Mouse (Mus musculus): Measurements from ENCODE around the gene D10Wsu102e.
A peak's percentile ranks its signal among the peaks of the same experiment; 100 is the strongest.
"Not testable (repeated sequence)": the region's sequence is repeated elsewhere in the genome, so short reads cannot be mapped to it uniquely, and the experiment has no call there.

Gene D10Wsu102e

DNA sequence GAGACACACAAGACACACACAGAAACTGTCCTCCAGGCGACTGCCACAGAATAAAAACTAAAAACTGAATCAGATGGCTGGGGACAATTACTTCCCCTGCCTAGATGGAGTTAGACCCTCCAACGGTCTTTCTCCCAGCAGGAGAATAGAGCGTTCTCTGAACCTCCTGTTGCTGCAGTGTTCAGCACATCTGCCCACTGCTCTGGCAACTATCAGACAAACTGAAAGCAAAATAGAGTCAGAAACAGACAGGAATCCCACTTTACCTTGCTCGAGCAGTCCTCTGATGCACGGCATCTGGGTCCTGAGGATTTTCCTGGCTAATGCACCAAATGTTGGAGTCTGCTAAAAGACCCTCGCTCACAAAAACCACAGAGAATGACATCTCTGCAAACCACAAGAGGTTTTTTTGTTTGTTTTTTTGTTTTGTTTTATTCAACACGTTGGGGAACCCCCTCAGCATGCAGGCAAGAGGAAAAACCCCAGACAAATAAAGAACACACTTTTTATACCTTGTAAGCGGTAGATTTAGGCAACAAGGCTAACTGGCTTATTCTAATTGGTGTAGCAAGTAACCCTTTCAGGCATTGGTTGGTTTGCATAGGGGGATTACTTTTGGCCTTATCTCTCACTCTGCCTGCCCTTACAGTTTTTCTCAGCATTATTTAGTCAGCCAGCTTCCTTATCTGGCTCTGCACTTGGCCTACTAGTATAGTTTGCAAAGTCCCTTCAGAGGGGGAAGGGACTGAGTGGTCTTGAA, 24.6 kb downstream of the D10Wsu102e start:
- no peak for DNase-seq (ENCODE audit: low spot score in 2 of 2)

GRCm38 (mm10) chr10:83385330-83385910, 25.4 kb downstream of the D10Wsu102e start:
- no peak for DNase-seq (ENCODE audit: low spot score in 2 of 2)

DNA sequence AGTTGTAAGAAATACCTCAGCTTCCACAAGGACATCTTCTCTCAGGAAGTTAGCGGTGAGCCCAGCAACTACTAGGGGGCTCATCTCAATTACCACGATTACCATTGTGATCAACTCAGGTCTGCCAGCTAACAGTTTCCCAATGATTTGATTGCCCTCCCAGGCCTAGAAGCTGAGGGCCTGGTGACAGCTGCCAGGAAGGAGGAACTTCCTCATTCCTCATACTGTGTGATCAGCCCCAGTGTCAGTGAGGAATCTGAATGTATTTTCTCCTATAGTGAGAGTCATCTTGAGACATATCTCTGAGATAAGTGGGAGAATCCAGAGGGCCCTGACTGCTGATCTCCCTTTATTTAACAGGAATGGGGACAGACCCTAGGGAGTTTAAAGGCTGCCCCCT, 37.3 kb downstream of the D10Wsu102e start:
- no peak for DNase-seq (ENCODE audit: low spot score in 2 of 2)

- DNase-seq (ENCODE audit: low spot score in 2 of 2) = not testable (repeated sequence)
Observed at GRCm38 (mm10) chr10:83400896-83401295, 40.9 kb downstream of the D10Wsu102e start.

DNA sequence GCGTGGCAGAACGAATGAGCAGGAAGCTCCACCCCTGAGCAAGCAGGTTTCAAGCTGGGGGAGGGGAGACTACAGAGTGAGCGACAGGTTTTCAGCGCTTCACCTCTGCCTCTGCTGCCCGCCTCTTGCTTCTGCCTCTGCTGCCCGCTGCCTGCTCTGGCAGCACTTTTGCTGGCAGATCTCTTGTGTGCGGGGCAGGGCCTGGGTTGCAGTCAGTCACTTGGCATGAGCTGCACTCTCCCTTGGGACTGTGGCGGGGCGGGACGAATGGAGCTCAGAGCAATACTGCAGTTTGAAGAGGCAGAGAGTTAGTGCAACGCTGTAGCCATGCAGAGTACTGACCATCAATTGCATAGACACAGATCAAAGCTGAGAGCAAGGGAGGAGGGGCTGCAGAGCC, 45.0 kb downstream of the D10Wsu102e start:
- DNase-seq (ENCODE audit: low spot score in 2 of 2) = peak in 1 of 2 experiments; percentile 55

- no peak for DNase-seq (ENCODE audit: low spot score in 2 of 2)
Observed at GRCm38 (mm10) chr10:83405711-83406110, 45.7 kb downstream of the D10Wsu102e start.

- no peak for DNase-seq (ENCODE audit: low spot score in 2 of 2)
Observed at GRCm38 (mm10) chr10:83407141-83407540, 47.1 kb downstream of the D10Wsu102e start.

DNA sequence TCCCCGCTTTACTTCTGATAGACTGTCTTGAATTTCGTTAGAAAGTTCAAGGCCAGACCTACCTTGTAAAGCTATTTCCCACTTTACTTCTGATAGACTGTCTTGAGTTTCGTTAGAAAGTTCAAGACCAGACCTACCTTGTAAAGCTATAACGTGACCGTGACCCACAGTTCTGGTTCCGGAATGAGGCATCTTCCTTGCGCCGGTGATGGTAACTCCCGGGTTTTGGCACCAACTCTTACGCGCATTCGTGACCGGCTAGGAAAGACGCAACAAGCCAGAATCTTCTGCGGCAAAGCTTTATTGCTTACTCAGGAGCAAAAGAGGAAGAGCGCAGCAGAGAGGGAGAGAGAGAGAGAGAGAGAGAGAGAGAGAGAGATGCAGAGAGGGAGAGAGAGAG, 58.4 kb downstream of the D10Wsu102e start:
- not testable (repeated sequence) for DNase-seq (ENCODE audit: low spot score in 2 of 2)

GRCm38 (mm10) chr10:83448582-83448981, 88.6 kb downstream of the D10Wsu102e start:
- DNase-seq (ENCODE audit: low spot score in 2 of 2) = no peak

- DNase-seq (ENCODE audit: low spot score in 2 of 2) = no peak
Observed at GRCm38 (mm10) chr10:83457531-83457930, 97.5 kb downstream of the D10Wsu102e start.

- no peak for DNase-seq (ENCODE audit: low spot score in 2 of 2)
Observed at GRCm38 (mm10) chr10:83475226-83475625, 115.2 kb downstream of the D10Wsu102e start.

- no peak for DNase-seq (ENCODE audit: low spot score in 2 of 2)
Observed at GRCm38 (mm10) chr10:83477286-83477685, 117.3 kb downstream of the D10Wsu102e start.

- DNase-seq (ENCODE audit: low spot score in 2 of 2) = no peak
Observed at GRCm38 (mm10) chr10:83490506-83490905, 130.5 kb downstream of the D10Wsu102e start.

GRCm38 (mm10) chr10:83497321-83497720, 137.3 kb downstream of the D10Wsu102e start:
- DNase-seq (ENCODE audit: low spot score in 2 of 2) = no peak

DNA sequence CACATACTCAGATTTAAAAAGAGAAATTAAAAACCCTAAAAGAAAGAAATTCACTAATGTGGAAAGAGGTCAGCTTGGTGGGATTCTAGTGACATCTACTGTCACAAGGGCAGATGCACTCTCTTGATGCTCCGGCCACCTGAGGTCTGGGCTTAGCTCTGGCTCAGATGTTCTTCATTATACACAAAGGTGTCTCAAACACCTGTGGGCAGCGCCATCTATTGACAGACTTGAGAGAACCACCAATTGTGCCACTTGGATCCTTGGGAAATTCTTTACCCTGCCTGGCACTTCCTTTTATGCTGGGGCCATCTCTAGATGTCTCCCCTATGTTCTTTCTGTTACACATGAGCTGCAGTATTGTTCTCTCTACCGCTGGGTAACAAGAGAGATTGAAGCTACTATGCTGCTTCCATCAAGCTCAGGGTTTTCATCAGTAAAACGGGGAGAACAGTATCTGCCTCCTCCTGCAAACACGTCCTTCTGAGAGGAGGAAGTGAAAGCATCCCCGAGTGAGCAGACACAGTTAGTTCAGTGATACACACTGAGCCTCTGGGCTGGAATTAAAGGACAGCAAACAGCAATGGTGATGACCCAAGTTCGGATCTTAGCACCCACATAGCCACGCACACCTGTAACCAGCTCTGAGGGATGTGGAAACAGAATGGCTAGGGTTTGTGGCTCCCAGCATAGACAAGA, 149.1 kb downstream of the D10Wsu102e start:
- no peak for DNase-seq (ENCODE audit: low spot score in 2 of 2)

DNA sequence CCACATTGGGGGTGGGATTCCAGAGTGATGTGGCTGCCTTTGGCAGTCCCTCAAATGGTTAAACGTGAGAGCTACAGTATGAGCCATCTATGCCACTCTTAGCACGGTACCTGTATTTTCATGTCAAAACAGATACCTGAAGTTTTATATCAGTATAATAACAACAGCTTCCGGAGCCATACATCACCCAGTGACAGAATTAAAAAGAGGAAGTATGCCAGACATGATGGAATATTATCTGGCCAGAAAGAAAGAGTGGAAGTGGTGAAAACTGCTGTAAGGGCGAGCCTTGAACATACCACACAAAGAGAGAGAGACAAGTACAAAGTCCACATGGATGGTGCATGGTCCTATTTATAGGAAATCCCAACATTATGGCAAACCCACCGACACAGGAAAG, 151.3 kb downstream of the D10Wsu102e start:
- no peak for DNase-seq (ENCODE audit: low spot score in 2 of 2)

- DNase-seq (ENCODE audit: low spot score in 2 of 2) = no peak
Observed at GRCm38 (mm10) chr10:83513736-83514135, 153.7 kb downstream of the D10Wsu102e start.

DNA sequence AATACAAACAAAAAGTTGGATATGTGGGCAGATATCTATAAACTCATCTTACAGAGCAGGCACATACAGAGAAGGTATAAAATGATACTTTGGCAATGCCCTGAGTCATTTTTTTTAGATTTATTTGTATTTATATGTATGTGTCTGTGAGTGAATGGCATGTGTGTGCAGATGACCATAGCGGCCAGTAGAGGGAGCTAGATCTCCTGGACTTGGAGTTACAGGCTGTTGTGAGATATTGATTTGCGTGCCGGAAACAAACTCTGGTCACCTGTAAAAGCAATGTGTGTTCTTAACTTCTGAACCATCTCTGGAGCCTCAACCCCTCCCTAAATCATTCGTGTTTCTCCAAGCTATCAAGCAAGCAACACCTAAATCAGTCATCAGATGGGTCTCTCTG, 161.0 kb downstream of the D10Wsu102e start:
- DNase-seq (ENCODE audit: low spot score in 2 of 2) = no peak

- not testable (repeated sequence) for DNase-seq (ENCODE audit: low spot score in 2 of 2)
Observed at GRCm38 (mm10) chr10:83524238-83524637, 164.2 kb downstream of the D10Wsu102e start.

DNA sequence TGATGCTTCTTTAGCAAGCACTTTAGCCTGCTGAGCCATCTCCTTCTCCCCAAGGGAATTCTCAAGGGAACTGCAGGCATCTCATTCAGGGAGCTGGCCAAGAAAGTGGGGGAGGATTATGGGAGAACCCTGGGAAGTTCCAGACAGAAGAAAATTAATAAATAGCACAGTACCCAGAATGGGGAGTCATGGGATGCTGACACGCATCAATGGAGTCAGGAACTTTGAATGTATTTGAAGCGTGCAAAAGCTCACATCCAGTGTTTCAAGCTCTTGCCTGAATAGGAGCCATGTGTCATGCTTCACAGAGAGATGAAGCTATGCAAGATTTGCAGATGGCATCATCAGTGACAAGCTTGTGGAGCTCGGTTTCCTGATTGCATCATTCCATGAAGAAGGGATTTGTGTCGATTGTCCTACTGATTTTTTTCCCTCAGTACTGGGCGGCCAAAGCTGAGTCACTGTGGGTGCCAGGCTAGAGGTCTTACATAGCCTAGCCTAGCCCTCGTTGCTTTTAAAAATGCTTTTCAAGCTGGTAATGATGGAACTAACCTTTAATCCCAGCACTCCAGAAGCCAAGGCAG, 170.5 kb downstream of the D10Wsu102e start:
- no peak for DNase-seq (ENCODE audit: low spot score in 2 of 2)

DNA sequence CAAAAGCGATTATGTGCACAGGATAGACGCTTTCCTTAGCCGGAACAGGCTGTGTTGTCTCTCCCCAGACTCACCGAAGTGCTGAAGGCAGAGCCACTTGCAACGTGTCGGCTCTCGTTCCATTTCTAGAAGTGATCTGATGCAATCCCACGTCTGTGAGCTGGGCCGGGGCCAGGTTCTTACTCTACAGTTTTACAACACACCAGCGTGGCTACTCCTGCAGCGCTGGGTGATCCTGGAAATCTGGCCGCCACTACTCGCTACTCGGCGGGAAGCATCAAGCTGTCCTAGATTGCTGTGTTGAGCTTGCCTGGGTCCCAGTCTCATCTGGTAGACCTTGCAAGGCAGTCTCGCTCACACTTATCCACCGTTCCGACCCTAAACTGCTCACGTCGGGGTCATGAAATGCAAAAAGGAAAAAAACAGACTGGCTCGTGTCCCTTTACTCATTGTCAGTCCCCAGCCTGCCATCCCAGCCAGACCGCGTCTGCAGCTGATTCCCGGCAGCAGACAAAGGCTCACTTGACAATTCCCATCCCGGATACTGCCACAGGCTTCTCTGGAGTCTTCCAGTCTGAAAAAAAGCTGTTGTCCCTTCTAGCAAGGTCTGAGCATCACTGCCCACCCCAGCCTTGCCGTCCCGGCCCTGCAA, 173.4 kb downstream of the D10Wsu102e start:
- DNase-seq (ENCODE audit: low spot score in 2 of 2) = peak; percentile 23 to 79

GRCm38 (mm10) chr10:83533910-83534283, 173.9 kb downstream of the D10Wsu102e start, which contains the start of gene Aldh1l2:
Gene Aldh1l2 (minus strand): TSS chr10:83534140.
- peak; percentile 61 to 75 for DNase-seq (ENCODE audit: low spot score in 2 of 2)
